Mouse (Mus musculus): ENCODE measurements around the gene Smco2. TPM values are rescaled to one million over a fixed set of nuclear protein-coding genes. Genes with fewer than 3 reads are reported as not detected.
A peak's percentile ranks its signal among the peaks of the same experiment; 100 is the strongest.

Smco2 gene
- total RNA-seq, 2 experiments from 2014 or later = not detected

GRCm38 (mm10) chr6:146874415-146874814 is 24.5 kb downstream of the Smco2 start:
- DNase-seq (ENCODE audit: low spot score in 2 of 2) = no peak
- Histone ChIP-seq H3K27ac (no peak overlapping the region), H3K4me3 (no peak overlapping the region)
- no peak for TF ChIP-seq CTCF (conservative IDR thresholded peaks at IDR 0.05)

- H3K27ac ChIP-seq = no peak overlapping the region
- peak; percentile 56 for TF ChIP-seq CTCF (conservative IDR thresholded peaks at IDR 0.05)
- H3K4me3 ChIP-seq = no peak overlapping the region
- no peak for DNase-seq (ENCODE audit: low spot score in 2 of 2)
Measured at GRCm38 (mm10) chr6:146876820-146877219, 26.9 kb downstream of the Smco2 start.

- DNase-seq (ENCODE audit: low spot score in 2 of 2) = peak; percentile 39 to 56
- no peak for TF ChIP-seq CTCF (conservative IDR thresholded peaks at IDR 0.05)
- Histone ChIP-seq H3K27ac (no peak overlapping the region), H3K4me3 (no peak overlapping the region)
Measured at GRCm38 (mm10) chr6:146877425-146878045, 27.6 kb downstream of the Smco2 start.

- Histone ChIP-seq H3K27ac (no peak overlapping the region), H3K4me3 (no peak overlapping the region)
- TF ChIP-seq CTCF (conservative IDR thresholded peaks at IDR 0.05) = no peak
- DNase-seq (ENCODE audit: low spot score in 2 of 2) = no peak
Measured at GRCm38 (mm10) chr6:146878926-146879325, 29.0 kb downstream of the Smco2 start.

GRCm38 (mm10) chr6:146879856-146880255 is 30.0 kb downstream of the Smco2 start:
- Histone ChIP-seq H3K4me3 (no peak overlapping the region), H3K27ac (no peak overlapping the region)
- no peak for DNase-seq (ENCODE audit: low spot score in 2 of 2)
- no peak for TF ChIP-seq CTCF (conservative IDR thresholded peaks at IDR 0.05)

- no peak for TF ChIP-seq CTCF (conservative IDR thresholded peaks at IDR 0.05)
- Histone ChIP-seq H3K27ac (no peak overlapping the region), H3K4me3 (no peak overlapping the region)
- DNase-seq (ENCODE audit: low spot score in 2 of 2) = no peak
Measured at GRCm38 (mm10) chr6:146880296-146880695, 30.4 kb downstream of the Smco2 start.

- DNase-seq (ENCODE audit: low spot score in 2 of 2) = no peak
- Histone ChIP-seq H3K4me3 (no peak overlapping the region), H3K27ac (no peak overlapping the region)
- TF ChIP-seq CTCF (conservative IDR thresholded peaks at IDR 0.05) = no peak
Measured at GRCm38 (mm10) chr6:146881896-146882770, 32.2 kb downstream of the Smco2 start.

GRCm38 (mm10) chr6:146883426-146883825 is 33.5 kb downstream of the Smco2 start:
- H3K4me3 ChIP-seq = no peak overlapping the region
- TF ChIP-seq CTCF (conservative IDR thresholded peaks at IDR 0.05) = no peak
- no peak overlapping the region for H3K27ac ChIP-seq
- peak; percentile 10 to 17 for DNase-seq (ENCODE audit: low spot score in 2 of 2)

GRCm38 (mm10) chr6:146884171-146884570 is 34.3 kb downstream of the Smco2 start:
- no peak for TF ChIP-seq CTCF (conservative IDR thresholded peaks at IDR 0.05)
- H3K4me3 ChIP-seq = no peak overlapping the region
- DNase-seq (ENCODE audit: low spot score in 2 of 2) = no peak
- H3K27ac ChIP-seq = no peak overlapping the region

- no peak for DNase-seq (ENCODE audit: low spot score in 2 of 2)
Measured at GRCm38 (mm10) chr6:146884851-146885250, 34.9 kb downstream of the Smco2 start.

GRCm38 (mm10) chr6:146887958-146888659 is 38.2 kb downstream of the Smco2 start, which contains the start of gene Ppfibp1:
Ppfibp1 (plus strand) TSS chr6:146888487.
- TF ChIP-seq CTCF (conservative IDR thresholded peaks at IDR 0.05) = no peak
- Histone ChIP-seq H3K4me3 (peak within 1 kb of the TSS; percentile 92), H3K27ac (peak within 1 kb of the TSS; percentile 88)
- DNase-seq (ENCODE audit: low spot score in 2 of 2) = peak; percentile 91 to 93

More at GRCm38 (mm10) chr6:146884851-146885250, 34.9 kb downstream of the Smco2 start:
- no peak for TF ChIP-seq CTCF (conservative IDR thresholded peaks at IDR 0.05)
- Histone ChIP-seq H3K4me3 (no peak overlapping the region), H3K27ac (no peak overlapping the region)

- DNase-seq (ENCODE audit: low spot score in 2 of 2) = no peak
- TF ChIP-seq CTCF (conservative IDR thresholded peaks at IDR 0.05) = no peak
- Histone ChIP-seq H3K4me3 (peak overlapping the region; percentile 92), H3K27ac (peak overlapping the region; percentile 88)
Measured at GRCm38 (mm10) chr6:146888660-146889490, 39.0 kb downstream of the Smco2 start.

Measured in layer of hippocampus, adult 2 months (tissue).